Mouse (Mus musculus): ENCODE results near the gene Ccdc188.

Ccdc188 gene

DNA sequence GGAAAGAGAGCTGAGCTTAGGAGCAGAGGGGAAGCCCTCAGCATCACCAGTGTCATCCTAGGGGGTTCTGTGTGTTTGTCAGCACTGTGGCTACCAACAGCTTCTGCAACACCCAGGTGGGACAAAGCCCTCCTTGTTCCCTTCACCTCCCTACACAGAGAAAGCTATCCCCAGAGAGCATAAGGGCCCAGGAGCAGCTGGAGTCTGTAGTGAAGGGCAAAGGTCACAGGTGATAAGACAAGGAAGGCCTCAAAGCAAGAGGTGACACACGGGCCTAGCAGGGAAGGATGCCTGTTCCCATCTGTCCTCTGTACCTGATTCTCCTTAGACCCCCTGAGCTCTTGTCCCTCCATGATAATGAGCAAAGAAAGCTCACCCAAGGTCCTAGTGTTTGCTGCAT lies 16.1 kb upstream of the Ccdc188 start:
- DNase-seq (ENCODE audit: low spot score in 2 of 2), result no peak

DNA sequence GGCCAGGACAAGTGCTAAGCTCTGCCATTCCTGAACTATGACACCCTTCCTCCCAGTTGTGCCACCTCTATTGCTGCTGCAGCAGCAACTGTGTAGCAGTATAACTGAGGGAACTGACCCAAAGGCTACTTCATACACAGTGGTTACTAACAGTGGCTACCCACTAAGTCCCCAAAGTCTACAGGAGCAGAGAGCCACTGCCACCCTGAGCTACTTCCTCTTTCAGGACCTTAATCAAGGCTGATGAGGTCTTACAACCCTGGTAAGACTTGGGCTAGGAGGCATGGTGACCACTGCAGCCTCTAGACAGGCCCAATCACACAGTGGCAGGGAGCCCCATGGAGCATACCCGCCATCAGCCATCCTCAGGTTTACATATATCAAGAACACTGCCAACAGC lies 15.6 kb upstream of the Ccdc188 start:
- DNase-seq (ENCODE audit: low spot score in 2 of 2), result no peak

DNA sequence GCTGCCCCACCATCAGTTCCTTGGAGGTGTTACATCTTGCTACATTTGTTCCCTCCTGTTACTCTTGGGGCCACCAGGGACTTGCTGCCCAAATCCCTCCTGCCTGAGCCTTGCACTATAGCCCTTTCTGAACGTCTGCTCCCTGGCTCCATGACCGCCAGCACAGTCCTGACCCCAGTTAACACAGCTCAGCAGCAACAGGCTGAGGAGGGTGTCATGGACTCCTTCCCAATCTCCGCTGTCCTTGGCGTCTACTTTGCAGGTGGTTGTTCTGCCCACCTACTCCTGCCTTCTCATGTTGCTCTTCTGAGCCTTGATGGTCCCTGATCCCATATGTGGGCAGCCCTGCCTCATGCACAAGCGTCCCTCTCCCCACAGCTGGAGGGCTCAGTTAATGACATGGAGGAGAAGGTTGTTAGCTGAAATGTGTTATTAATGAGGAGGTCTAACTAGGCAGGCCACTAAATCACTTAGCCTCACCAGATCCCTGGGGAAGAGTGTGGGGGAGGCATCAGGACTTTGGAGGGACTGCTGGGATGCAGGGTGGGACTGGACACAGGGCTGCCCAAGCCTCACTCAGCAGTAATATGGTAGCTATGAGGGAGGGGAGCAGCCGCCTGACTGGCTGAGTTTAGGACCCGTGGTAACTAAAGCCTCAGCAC lies 14.1 kb upstream of the Ccdc188 start:
- DNase-seq (ENCODE audit: low spot score in 2 of 2), result no peak

DNA sequence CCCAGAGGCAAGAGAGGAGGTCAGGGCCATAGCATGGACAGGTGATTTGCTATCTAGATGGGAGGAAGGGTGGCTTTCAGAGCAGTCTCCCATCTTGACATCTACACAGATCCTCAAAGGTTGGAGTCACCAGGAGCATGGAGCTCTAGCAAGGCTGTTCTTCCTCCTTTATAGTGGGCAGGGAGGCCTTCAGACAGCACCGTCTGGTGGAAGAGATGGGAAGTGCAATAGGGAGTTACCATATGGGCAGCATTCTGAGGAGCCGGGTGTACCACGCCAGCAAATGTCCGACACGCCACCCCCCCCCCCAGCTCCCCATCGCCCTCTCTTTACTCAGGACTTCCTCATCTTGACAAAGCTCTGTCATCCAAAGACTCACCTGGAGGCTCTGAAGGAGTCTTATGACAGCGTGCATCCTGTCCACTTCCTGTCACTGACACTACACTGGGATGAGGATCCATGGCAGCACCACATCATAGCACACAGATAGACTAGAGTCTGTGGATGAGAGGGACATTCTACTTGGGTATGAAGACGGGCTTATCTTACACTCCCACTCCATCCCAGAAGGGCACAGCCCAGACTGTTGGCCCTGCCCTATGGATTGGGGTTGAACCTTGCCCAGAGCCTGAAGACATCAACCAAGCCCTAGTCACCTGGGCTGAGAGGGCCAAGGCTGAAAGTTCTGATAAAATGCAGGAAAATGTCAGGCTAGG lies 6.8 kb upstream of the Ccdc188 start:
- peak in 1 of 2 experiments; percentile 69 for DNase-seq (ENCODE audit: low spot score in 2 of 2)

DNA sequence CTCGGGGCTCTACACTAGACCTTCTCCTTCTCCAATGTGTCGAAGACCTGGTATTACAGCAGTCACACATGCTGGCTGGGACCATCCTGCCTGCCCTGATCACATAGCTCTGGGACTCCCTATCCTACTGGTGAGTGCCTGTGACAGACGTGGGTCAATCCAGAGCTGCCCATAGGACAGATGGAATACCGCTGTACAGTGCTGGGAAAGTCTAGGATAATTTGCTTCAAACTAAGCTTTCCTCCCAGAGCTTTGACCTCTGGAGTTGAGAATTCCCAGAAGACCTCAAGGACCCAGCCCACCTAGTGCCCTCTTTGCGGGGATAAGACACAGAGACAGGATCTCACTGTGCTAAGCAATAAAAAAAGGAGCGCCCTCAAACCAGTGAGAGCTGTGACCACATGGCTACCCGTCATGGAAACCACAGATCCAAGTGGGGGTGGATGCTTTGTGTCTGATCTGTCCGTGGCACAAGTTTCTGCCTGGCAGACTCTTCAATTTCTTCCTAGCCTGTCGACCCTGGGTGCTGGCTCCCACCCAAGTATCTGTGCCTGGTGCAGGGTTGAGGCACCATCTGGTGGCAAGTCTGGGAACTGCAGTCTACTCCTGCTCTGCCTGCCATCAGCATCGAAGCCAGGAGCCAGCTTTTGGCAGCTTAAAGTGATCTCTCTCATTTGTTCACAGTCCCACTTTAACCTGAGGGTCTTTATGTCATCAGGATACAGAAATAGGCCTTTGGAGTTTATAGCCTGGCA lies 6.1 kb upstream of the Ccdc188 start:
- peak; percentile 78 to 93 for DNase-seq (ENCODE audit: low spot score in 2 of 2)

DNA sequence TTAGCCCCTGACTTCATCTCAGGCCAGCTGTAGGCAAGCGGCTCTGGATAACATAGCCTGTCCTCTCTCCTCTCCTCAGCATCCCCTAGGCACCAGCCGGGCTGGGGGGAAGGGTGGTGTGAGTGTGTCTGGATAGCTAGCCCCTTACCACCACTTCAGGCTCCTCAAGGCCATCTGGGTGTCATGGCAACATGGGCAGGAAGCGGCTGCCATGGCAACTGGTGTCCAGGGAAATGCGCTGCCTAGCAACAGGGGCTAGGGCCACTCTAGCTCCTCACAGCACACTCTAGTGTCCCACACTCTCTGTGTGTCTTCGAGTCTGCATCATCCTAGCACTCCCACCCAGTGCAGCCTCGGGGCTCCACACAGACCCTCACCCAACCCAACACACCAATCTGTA lies 4.0 kb upstream of the Ccdc188 start:
- peak; percentile 64 to 81 for DNase-seq (ENCODE audit: low spot score in 2 of 2)

DNA sequence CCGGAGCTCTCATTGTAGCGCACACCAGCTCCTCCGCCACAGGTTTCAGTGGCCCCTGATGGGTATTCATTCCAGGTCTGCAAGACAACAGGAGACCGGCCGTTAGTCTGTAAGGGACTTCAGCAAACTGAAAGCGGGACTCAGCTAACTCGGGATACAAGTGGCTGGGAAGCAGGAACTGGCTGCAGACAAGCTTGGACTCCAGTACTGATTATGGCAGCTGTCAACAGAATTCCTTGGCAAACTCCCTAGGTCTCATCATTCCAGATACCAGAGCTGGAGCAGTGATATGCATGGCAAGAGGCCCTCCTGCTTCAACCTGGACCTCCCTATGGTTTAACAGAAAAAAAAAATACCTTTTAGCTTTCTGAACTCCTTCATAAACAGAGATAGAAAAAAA lies 2.8 kb upstream of the Ccdc188 start:
- no peak for DNase-seq (ENCODE audit: low spot score in 2 of 2)

DNA sequence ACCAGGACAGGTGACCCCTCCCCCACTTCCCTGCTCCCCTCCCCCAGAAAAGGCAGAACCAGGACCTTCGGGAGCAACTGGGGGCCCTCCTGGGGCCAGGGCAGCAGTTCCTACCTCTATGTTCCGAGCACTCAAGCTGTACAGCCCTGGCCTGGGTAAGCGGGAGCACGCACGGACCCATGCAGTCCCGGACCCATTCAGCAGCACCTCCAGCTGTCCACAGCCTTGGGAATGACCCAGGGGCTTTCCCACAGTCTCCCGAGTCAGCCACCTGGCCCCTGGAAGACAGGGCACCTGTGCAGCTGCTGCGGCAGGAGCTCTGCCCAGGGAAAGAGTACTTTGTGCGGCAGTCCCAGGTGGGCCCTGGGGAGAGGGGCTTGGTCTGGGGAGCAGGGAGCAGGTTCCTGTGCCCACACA lies 909 bp downstream of the Ccdc188 start:
- DNase-seq (ENCODE audit: low spot score in 2 of 2), result no peak

DNA sequence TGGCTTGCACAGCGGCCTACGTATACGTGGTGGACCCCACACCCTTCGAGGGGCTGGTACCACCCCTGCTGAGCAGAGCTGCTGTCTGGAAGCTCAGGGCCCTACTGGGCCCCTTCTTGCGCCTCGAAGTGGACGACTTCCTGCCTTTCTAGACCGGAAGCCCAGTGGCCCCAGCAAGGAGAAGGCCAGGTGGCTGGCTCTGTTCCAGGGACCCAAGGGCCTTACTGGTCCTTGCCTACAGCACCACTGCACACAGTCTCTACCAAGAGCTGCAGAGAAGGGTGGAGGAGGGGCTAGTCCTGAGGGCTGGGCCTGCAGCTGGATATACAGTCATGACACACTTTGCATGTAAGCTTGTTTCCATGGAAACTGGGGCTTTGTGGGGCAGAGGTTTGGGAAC lies 2.3 kb downstream of the Ccdc188 start:
- peak in 1 of 2 experiments; percentile 73 for DNase-seq (ENCODE audit: low spot score in 2 of 2)

DNA sequence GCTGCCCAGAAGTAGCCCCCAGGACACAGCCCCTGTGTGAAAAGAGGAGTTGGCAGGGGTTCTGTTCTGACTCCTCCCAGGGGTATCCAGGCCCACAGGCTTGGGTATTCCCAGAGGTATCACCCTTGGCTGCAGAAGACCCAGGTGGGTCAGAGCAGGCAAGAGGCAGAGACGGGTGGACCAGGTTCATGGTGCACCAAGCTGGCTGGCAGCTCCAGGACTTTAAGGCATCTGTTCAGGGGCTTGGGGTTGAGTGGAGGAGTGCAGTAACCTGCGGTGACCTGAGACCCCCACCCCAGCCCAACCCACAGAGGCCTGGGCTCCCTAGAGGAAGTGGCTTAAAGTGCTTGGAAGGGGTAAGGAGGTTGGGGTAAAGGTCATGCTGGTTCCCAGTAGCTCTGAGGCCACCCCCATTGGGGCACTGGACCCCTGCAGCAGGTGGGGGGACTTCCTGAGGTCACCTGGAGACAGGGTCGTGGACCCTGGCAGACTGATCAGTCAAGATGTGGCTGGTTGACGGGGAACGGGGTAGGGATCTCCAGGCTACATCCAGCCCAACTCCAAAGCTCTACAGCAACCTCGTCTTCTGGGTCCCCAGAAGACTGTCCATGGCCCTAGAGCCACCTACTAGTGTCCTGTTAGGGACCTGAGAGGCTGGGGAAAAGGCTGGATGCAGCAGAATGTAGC lies 3.3 kb downstream of the Ccdc188 start:
- no peak for DNase-seq (ENCODE audit: low spot score in 2 of 2)

DNA sequence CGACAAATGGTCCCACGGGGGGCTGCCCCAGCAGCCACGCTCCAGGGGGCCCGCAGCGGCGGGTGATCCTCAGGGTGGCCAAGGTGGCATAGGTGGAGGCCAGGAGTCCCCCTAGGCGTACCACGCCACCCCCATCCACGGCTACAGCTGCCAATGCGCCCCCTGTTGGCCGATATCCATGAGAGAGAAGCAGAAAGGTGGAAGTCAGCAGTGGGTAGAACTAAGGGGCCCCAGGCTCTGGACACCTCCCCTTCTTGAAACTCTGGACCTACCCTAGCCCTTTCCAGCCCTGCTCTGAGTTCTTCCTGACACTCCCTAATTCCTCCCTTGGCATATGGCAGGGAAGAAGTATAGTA lies 3.8 kb downstream of the Ccdc188 start:
- no peak for DNase-seq (ENCODE audit: low spot score in 2 of 2)

DNA sequence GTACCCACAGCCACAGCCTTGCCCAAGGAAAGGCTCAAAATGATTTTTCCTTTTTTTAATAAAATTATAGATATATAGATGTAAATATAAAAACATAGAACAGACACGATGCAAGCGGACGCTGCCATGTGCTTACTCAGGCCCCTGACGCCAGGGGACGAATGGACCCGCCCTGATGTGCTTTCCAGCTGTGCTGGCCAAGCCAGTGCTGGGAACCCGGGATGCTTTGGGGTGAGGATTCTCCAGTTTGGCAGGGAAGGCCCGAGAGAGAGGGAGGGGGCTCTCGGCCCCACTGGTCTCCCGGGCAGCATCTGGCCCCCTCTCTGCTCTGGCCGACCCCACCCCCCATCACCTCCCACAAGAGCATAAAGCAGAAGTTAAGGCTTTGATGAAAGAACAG lies 4.5 kb downstream of the Ccdc188 start:
- DNase-seq (ENCODE audit: low spot score in 2 of 2), result no peak

DNA sequence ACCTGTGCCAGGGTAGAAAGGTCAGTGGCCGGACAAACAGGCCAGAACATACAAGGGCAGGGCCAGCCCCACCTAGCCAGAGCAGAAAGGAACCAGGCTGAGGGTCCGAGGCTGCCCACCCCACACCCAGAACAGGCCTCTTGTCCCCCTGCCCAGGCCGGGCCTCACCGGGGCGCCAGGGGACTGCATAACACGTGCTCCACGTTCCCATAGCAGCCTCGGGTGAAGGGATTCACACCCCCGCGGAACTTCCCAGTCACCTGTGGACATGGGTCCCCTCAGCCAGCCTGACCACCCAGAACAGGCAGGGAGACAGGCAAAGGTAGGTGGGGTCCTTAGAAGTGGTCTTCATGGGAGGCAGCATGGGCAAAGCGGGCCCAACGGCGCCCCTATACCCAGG lies 9.5 kb downstream of the Ccdc188 start:
- no peak for DNase-seq (ENCODE audit: low spot score in 2 of 2)

DNA sequence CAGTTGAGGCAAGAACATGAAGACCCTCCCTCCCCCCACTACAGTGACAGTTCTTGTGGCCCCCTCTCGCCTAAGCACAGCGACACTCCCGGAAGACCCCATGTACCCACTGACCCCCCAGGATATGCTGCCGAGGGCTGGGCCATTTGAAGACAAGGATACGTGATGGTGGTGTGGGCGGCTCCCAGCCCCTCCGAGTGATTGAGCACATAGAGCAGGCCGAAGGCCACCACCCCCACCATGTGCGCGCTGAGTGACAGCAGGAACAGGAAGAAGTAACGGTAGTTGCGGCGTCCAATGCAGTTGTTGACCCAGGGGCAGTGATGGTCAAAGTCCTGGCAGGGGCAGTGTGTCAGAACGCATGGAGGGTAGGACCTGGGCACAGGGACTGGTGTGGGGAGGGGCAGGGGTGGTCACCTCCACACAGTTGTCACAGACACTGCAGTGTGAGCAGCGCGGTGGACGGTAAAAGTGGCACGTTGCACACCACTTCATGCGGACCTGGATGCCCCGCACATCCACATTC lies 10.3 kb downstream of the Ccdc188 start:
- DNase-seq (ENCODE audit: low spot score in 2 of 2), result no peak

DNA sequence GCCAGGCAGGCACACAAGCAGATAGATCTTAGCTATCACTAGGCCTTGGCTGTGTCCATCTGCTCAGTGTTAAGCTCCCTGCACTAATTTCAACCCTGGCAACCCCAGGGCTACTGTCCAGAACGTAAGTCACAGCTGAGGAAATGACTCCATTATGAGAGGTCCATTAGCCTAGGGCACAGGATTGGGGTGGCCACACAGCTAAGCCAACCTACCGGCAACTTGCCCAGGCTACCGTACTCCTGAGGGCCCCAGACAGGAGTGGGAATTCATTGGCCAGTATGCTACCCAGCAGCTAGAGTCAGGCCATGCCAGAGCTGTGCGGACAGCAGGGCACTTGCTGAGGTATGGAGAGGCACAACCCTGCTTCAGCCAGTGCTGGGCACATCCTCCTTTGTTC lies 11.2 kb downstream of the Ccdc188 start:
- DNase-seq (ENCODE audit: low spot score in 2 of 2), result no peak

DNA sequence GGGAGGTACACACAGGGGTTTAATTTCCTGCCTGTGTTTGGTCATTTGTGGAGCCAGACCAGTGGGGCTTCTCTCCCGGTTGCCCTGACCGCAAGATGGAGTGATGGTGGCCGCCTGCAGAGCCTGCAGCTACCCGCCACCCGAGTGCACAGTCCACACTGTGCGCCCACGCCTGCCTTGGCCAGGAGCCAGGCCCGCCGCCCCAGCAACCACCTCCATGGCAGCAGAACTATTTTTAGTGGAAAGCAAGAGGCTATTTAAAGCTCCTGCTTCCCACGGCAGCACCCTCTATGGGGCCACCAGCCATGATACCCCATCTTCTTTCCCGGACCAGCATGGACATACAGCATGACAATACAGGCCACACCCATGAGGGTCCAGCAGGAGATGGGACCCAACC lies 11.9 kb downstream of the Ccdc188 start:
- peak; percentile 81 for DNase-seq (ENCODE audit: low spot score in 2 of 2)

DNA sequence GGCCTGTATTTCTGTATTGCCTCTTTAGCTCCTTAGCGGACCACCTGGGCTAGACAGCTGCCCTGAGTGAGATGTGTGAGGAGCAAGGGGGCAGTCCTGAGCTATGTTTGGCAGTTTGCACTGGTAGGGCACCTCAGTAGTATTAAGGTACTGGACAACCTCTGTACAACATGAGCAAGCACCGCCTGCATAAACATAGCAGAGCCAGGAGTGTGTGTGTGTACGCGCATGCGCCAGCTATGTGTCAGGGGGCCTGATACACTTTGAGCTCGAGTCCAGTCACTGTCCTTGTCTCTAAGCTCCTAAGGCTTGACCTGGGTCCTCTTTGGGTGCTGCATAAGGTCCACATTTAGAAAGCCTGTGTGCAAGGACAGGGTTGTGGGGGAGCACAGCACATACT lies 12.9 kb downstream of the Ccdc188 start:
- no peak for DNase-seq (ENCODE audit: low spot score in 2 of 2)

DNA sequence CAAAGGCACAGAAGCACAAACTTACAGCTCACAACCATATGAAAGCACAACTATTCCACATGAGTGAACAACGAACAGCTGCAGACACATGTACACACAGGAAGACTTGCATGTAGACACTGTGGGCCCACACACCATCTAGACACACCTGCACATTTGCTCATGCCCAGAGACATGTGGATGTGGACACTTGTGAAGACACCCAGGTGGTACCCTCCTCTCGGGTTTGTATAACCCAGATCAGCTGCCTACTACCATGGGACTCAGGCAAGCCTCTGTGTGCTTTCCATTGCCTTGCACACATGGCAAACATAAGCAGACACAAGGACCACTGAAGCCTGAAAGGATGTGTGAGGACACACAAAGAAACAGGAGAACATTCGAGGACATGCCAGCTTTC lies 13.4 kb downstream of the Ccdc188 start:
- no peak for DNase-seq (ENCODE audit: low spot score in 2 of 2)

DNA sequence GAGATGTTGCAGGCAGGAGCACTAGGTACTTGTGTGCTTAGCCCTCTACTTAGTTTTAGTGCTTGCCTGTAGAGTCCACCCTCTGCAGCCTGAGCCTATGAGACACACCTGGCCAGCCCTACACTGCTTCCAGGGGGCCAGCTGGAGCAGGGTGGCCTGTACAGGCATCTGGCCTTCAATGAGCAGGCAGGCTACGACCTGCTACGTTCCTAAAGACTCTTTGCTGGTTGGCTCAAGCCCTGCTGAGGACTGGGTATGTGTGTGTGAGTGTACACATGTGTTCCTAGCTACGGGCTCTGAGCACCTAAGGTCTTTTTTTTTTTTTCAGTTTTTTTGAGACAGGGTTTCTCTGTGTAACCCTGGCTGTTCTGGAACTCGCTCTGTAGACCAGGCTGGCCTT lies 13.8 kb downstream of the Ccdc188 start:
- DNase-seq (ENCODE audit: low spot score in 2 of 2), result no peak

DNA sequence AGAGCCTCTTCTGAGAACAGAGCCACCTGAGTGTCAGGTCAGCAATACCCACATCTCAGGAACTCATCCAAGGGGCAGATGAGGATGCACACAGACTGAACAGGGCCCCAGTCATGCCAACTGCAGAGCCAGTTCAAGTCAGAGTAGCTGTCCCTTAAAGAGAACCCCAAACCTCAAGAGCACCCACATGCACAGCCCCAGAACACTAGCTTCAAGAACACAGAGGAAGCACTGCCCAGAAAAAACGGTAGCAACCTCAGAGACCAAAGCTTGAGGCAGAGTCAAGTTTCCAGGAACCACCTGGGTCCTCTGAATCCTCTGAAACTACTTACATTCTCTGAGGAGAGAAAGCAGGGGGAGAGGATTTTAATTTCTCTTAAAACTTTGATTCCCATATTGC lies 15.8 kb downstream of the Ccdc188 start:
- DNase-seq (ENCODE audit: low spot score in 2 of 2), result no peak

DNA sequence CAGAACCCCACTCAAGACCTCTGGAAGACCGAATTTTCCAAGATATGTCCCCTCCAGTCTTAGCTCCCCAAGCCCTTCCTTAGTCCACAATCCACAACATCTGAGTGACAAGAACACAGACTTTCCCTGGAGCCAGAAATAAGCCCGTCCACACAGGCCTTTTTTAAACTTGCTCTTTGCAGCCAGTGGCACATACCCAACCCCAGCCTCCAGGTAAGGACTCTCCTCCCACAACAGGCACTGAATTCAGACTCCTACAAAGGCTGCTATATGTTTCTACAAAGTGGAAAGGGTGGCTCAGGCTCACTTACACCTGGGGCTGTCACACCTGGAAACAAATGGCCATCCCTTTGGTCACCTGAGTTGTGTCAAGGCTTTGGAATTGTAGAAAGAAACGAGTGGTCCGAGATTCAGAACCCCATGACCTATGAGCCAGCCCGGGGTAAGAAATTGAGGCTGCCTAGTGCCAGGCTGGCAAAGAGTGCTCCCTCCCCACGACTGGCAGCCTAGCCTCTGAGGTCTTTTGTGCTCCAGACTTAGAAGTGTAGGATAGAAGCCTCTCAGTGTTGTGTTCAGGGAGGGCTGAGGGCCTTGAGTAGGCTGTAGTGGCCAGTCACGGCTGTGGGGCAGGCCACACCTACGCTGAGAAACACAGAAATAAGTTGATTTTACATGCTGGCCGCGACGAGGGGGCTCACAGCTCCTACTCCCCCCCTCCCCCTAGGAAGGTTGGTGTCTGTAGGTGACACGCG lies 16.4 kb downstream of the Ccdc188 start:
- DNase-seq (ENCODE audit: low spot score in 2 of 2), result no peak

Measured in frontal cortex, postnatal 14 days (tissue).